Mouse (Mus musculus): Measurements from ENCODE around the gene Foxi2. TPM values are rescaled to one million over a fixed set of nuclear protein-coding genes. Genes with fewer than 3 reads are reported as not detected.

Gene Foxi2
- polyA plus RNA-seq, 1 experiment from 2014 or later: not detected

DNA sequence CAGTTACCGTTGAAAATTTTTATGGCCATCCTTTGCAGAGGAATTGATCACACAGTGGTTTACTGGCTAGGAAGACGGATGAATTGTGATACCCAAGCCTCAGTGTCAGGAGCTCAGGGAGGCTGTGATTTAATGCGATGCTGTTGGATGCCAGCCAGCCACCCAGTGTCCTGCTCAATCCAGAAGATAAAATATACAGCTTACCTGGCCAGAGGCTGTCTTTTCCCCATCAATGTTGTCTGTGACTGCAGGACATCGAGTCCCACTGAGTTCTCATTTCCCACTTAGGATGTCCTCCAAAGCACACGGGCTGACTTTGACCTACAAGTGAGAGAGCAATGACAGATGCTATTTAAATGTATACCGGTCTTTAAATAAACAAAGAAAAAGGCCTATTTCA, 13.0 kb upstream of the Foxi2 start:
- Histone ChIP-seq H3K36me3 (ENCODE audit: control insufficient read depth, insufficient read depth, low read length) (no peaks in the 10 kb centered on the region), H3K9ac (ENCODE audit: low read length) (no peak overlapping the region), H3K9me3 (replicated peaks; ENCODE audit: control insufficient read depth, low read length) (no peaks in the 10 kb centered on the region), H3K27me3 (ENCODE audit: control insufficient read depth, insufficient read depth, low read length) (no peaks in the 10 kb centered on the region), H3K4me3 (replicated peaks; ENCODE audit: low read length) (no peak overlapping the region), H3K4me2 (ENCODE audit: low read depth, low read length) (no peak overlapping the region), H3K27ac (ENCODE audit: low read length) (no peak overlapping the region), H3K4me1 (ENCODE audit: control insufficient read depth, insufficient read depth, low read length) (no peaks in the 10 kb centered on the region)
- 35% methylated on average over 6 of the region's 6 CpGs for WGBS
- no peak for ATAC-seq (ENCODE audit: insufficient read depth, low FRiP score)

DNA sequence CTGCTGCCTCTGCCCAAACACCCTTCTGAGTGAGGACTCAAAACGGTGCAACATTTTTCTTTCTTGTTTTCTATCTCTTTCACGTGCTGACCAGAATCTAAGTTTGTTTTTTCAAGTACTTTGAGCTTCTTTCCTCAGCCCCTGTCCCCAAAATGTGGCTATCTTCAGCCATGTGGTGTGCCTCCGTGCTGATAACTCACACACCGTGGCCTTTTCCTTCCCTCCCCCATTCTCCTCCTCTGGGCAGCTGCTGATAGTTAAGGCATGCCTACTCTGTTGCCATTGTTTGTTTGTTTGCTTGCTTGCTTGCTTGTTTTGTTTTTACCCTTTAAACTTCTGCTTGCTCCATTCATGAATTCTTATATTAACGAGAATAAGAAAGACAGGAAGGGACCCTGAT, 12.2 kb upstream of the Foxi2 start:
- Histone ChIP-seq H3K4me3 (replicated peaks; ENCODE audit: low read length) (no peak overlapping the region), H3K36me3 (ENCODE audit: control insufficient read depth, insufficient read depth, low read length) (no peaks in the 10 kb centered on the region), H3K9me3 (replicated peaks; ENCODE audit: control insufficient read depth, low read length) (no peaks in the 10 kb centered on the region), H3K27ac (ENCODE audit: low read length) (no peak overlapping the region), H3K9ac (ENCODE audit: low read length) (no peak overlapping the region), H3K4me2 (ENCODE audit: low read depth, low read length) (no peak overlapping the region), H3K4me1 (ENCODE audit: control insufficient read depth, insufficient read depth, low read length) (no peaks in the 10 kb centered on the region), H3K27me3 (ENCODE audit: control insufficient read depth, insufficient read depth, low read length) (peaks cover 5% of the 10 kb centered on the region; the same call in 1 of the 2 replicates)
- WGBS: 25% methylated on average over 5 of the region's 5 CpGs
- no peak for ATAC-seq (ENCODE audit: insufficient read depth, low FRiP score)

DNA sequence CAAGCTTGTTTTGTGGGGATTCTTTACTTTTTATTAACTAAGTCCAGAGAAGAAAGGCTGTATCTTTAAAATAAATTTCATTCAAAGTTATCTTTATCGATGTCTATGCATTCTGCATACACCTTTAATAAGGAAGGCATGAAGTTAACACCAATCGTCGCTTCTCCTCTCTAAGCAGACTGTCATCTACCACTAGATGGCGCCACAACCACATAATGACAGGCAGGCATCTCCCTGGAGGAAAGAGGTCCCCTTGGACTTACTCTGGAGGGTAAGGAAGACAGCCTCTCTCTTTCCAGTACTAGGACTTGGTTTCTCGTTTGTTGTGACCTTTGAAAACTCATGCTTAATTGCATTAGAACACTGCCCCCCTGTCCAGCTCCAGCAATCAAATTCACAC, 6.7 kb upstream of the Foxi2 start:
- H3K4me2 ChIP-seq (ENCODE audit: low read depth, low read length): no peak overlapping the region
- H3K36me3 ChIP-seq (ENCODE audit: control insufficient read depth, insufficient read depth, low read length): no peaks in the 10 kb centered on the region
- peaks cover 10% of the 10 kb centered on the region for H3K27me3 ChIP-seq (ENCODE audit: control insufficient read depth, insufficient read depth, low read length)
- H3K9ac ChIP-seq (ENCODE audit: low read length): no peak overlapping the region
- no peak overlapping the region for H3K27ac ChIP-seq (ENCODE audit: low read length)
- 13% methylated on average over 5 of the region's 5 CpGs for WGBS
- H3K4me1 ChIP-seq (ENCODE audit: control insufficient read depth, insufficient read depth, low read length): no peaks in the 10 kb centered on the region
- ATAC-seq (ENCODE audit: insufficient read depth, low FRiP score): no peak
- H3K4me3 ChIP-seq (replicated peaks; ENCODE audit: low read length): no peak overlapping the region
- H3K9me3 ChIP-seq (replicated peaks; ENCODE audit: control insufficient read depth, low read length): no peaks in the 10 kb centered on the region

DNA sequence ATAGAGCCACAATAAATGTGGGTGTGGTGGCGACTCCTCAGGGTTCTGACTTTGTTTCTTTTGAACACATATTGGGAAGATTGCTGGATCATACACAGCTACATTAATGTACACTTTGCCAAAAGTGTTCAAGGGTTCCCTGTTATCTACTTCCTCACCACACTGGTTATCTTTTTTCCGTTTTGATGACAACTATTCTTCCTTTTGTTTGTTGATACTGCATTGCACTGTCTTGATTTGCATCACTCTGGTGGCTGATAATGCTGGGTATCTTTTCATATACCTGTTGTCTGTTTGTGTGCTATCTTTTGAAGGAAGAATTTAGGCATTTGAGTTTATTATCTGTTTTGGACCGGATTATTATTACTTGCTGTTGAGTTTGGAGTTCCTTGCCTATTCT, 3.3 kb upstream of the Foxi2 start:
- no peaks in the 10 kb centered on the region for H3K9me3 ChIP-seq (replicated peaks; ENCODE audit: control insufficient read depth, low read length)
- H3K9ac ChIP-seq (ENCODE audit: low read length): no peak overlapping the region
- no peak overlapping the region for H3K4me3 ChIP-seq (replicated peaks; ENCODE audit: low read length)
- WGBS: 69% methylated on average over 3 of the region's 3 CpGs
- H3K27me3 ChIP-seq (ENCODE audit: control insufficient read depth, insufficient read depth, low read length): peaks cover 32% of the 10 kb centered on the region
- no peaks in the 10 kb centered on the region for H3K36me3 ChIP-seq (ENCODE audit: control insufficient read depth, insufficient read depth, low read length)
- H3K4me2 ChIP-seq (ENCODE audit: low read depth, low read length): no peak overlapping the region
- ATAC-seq (ENCODE audit: insufficient read depth, low FRiP score): no peak
- H3K4me1 ChIP-seq (ENCODE audit: control insufficient read depth, insufficient read depth, low read length): no peaks in the 10 kb centered on the region
- H3K27ac ChIP-seq (ENCODE audit: low read length): no peak overlapping the region

DNA sequence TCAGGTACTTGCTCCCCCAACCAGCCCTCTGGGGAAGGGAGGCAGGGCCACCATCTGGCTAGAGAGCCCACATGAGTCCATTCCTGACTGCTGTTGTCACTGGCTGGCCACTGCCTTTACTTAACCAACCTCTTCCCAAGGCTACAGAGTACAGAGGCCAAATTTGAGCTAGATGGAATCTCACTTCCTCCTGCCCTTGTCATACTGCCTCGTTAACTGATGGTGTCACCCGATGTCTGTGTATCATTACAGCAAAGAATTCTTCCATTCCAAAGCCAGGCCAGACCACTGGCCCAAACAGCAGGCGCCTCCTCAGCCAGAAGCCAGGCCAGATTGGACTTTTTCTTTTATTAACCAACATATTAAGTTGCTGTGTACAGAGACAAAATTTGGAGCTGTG, 1.6 kb upstream of the Foxi2 start:
- Histone ChIP-seq H3K4me3 (replicated peaks; ENCODE audit: low read length) (no peak overlapping the region), H3K27me3 (ENCODE audit: control insufficient read depth, insufficient read depth, low read length) (peaks cover 40% of the 10 kb centered on the region), H3K4me2 (ENCODE audit: low read depth, low read length) (no peak overlapping the region), H3K27ac (ENCODE audit: low read length) (no peak overlapping the region), H3K9ac (ENCODE audit: low read length) (no peak overlapping the region), H3K36me3 (ENCODE audit: control insufficient read depth, insufficient read depth, low read length) (no peaks in the 10 kb centered on the region), H3K9me3 (replicated peaks; ENCODE audit: control insufficient read depth, low read length) (no peaks in the 10 kb centered on the region), H3K4me1 (ENCODE audit: control insufficient read depth, insufficient read depth, low read length) (no peaks in the 10 kb centered on the region)
- WGBS: 69% methylated on average over 3 of the region's 3 CpGs
- no peak for ATAC-seq (ENCODE audit: insufficient read depth, low FRiP score)

DNA sequence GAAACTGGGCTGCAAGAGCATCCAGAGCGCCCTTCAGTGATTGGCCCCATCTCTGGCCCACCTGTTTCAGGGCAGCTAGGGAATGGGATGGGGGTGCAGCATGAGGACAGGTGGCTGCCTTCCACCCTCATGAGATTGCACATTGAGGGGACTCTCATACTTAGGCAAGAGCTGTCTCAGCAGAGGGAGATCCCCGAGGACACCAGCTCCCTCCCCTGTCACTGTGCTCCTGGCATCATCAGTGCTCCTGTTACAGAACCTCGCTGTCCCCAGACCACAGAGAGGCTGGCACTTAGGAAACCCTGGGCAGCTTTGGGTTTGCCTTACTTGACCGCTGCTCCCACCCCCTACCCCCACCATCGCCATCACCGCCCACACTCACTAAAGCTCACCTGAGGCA, 2.2 kb downstream of the Foxi2 start:
- no peak overlapping the region for H3K9ac ChIP-seq (ENCODE audit: low read length)
- ATAC-seq (ENCODE audit: insufficient read depth, low FRiP score): no peak
- WGBS: 59% methylated on average over 6 of the region's 6 CpGs
- no peaks in the 10 kb centered on the region for H3K4me1 ChIP-seq (ENCODE audit: control insufficient read depth, insufficient read depth, low read length)
- no peak overlapping the region for H3K27ac ChIP-seq (ENCODE audit: low read length)
- no peaks in the 10 kb centered on the region for H3K9me3 ChIP-seq (replicated peaks; ENCODE audit: control insufficient read depth, low read length)
- H3K4me3 ChIP-seq (replicated peaks; ENCODE audit: low read length): no peak overlapping the region
- no peak overlapping the region for H3K4me2 ChIP-seq (ENCODE audit: low read depth, low read length)
- peaks cover 40% of the 10 kb centered on the region for H3K27me3 ChIP-seq (ENCODE audit: control insufficient read depth, insufficient read depth, low read length)
- no peaks in the 10 kb centered on the region for H3K36me3 ChIP-seq (ENCODE audit: control insufficient read depth, insufficient read depth, low read length)

DNA sequence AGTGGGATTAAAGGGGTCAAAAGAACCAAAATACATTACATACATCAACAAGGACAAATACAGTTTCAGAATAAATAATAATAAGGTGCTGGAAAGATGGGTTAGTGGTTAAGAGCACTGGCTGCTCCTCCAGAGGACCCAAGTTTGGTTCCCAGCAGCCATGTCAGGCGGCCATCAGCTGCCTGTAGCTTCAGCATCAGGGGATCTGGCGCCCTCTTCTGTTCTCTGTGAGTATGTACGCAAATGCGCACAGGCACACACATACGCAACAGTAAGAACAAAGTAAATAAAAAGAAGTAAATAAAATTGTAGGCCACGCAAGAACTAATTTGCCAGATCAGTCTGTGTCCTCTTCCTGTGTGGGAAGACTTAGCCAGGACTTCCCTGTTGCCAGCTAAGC, 18.7 kb downstream of the Foxi2 start:
- H3K9me3 ChIP-seq (replicated peaks; ENCODE audit: control insufficient read depth, low read length): no peaks in the 10 kb centered on the region
- H3K9ac ChIP-seq (ENCODE audit: low read length): no peak overlapping the region
- WGBS: 92% methylated on average over 6 of the region's 6 CpGs
- no peak overlapping the region for H3K4me3 ChIP-seq (replicated peaks; ENCODE audit: low read length)
- H3K4me1 ChIP-seq (ENCODE audit: control insufficient read depth, insufficient read depth, low read length): no peaks in the 10 kb centered on the region
- H3K27me3 ChIP-seq (ENCODE audit: control insufficient read depth, insufficient read depth, low read length): no peaks in the 10 kb centered on the region
- H3K4me2 ChIP-seq (ENCODE audit: low read depth, low read length): no peak overlapping the region
- no peak overlapping the region for H3K27ac ChIP-seq (ENCODE audit: low read length)
- no peak for ATAC-seq (ENCODE audit: insufficient read depth, low FRiP score)
- no peaks in the 10 kb centered on the region for H3K36me3 ChIP-seq (ENCODE audit: control insufficient read depth, insufficient read depth, low read length)

DNA sequence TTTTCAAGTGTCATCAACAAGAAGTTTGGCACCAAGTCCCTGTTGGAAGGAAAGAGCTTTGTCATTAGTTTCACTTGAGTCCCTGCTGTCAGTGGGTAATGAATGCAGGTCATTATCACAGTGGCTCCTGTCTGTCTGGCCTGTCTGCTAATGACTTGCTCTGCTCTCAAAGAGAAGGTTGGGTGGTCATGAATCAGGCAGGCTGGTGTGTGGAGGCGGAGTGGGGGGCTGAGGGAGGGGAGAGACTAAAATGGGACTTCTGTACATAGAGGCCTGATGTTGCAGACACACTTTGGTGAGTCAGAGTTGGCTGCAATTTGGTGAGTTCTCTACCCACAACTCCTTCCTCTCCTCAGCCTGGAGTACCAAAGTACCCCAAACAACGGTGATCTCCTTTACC, 20.8 kb downstream of the Foxi2 start:
- Histone ChIP-seq H3K4me3 (replicated peaks; ENCODE audit: low read length) (no peak overlapping the region), H3K4me1 (ENCODE audit: control insufficient read depth, insufficient read depth, low read length) (no peaks in the 10 kb centered on the region), H3K36me3 (ENCODE audit: control insufficient read depth, insufficient read depth, low read length) (no peaks in the 10 kb centered on the region), H3K9me3 (replicated peaks; ENCODE audit: control insufficient read depth, low read length) (no peaks in the 10 kb centered on the region), H3K4me2 (ENCODE audit: low read depth, low read length) (no peak overlapping the region), H3K27ac (ENCODE audit: low read length) (no peak overlapping the region), H3K9ac (ENCODE audit: low read length) (no peak overlapping the region), H3K27me3 (ENCODE audit: control insufficient read depth, insufficient read depth, low read length) (no peaks in the 10 kb centered on the region)
- WGBS: 70% methylated on average over 2 of the region's 2 CpGs
- ATAC-seq (ENCODE audit: insufficient read depth, low FRiP score): no peak

DNA sequence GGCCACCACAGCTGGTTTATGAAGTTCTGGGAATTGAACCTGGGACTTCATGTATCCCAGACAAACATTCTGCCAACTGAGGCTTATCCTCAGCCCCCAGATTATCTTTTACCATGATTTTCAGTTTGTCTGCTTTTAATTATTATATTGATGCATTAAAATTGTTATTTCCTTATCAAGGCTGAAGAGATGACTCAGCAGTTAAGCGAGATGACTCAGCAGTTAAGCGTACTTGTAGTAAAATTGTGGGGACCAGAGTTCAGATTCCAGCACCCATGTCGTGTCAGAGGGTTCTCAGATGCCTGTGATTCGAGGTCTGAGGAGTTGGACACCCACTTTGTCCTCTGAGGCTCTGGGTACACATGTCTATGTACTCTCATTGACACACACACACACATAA, 33.8 kb downstream of the Foxi2 start:
- Histone ChIP-seq H3K27me3 (ENCODE audit: control insufficient read depth, insufficient read depth, low read length) (no peaks in the 10 kb centered on the region), H3K27ac (ENCODE audit: low read length) (no peak overlapping the region), H3K4me2 (ENCODE audit: low read depth, low read length) (no peak overlapping the region), H3K36me3 (ENCODE audit: control insufficient read depth, insufficient read depth, low read length) (no peaks in the 10 kb centered on the region), H3K9me3 (replicated peaks; ENCODE audit: control insufficient read depth, low read length) (no peaks in the 10 kb centered on the region), H3K4me1 (ENCODE audit: control insufficient read depth, insufficient read depth, low read length) (no peaks in the 10 kb centered on the region), H3K9ac (ENCODE audit: low read length) (no peak overlapping the region), H3K4me3 (replicated peaks; ENCODE audit: low read length) (no peak overlapping the region)
- ATAC-seq (ENCODE audit: insufficient read depth, low FRiP score): no peak
- WGBS: 75% methylated on average over 4 of the region's 4 CpGs

DNA sequence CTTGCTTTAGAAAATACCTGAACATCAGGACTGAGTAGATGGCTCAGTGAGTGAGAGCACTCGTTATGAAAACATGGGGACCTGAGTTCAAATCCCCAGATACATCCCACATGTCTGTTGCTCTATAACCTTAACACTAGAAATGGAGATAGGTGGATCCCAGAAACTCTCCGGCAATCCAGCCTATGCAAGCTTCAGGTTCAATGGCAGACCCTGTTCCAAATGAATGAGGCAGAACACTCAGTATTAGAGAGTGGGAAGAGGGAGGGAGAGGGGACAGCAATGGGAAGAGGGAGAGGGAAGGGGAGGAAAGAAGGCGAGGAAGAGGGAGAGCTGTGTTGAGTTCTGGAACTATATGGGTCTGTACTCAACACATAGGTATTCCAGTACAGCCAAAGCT, 41.2 kb downstream of the Foxi2 start:
- ATAC-seq (ENCODE audit: insufficient read depth, low FRiP score): no peak
- WGBS: 85% methylated on average over 3 of the region's 3 CpGs
- no peak overlapping the region for H3K4me2 ChIP-seq (ENCODE audit: low read depth, low read length)
- no peaks in the 10 kb centered on the region for H3K27me3 ChIP-seq (ENCODE audit: control insufficient read depth, insufficient read depth, low read length)
- no peaks in the 10 kb centered on the region for H3K9me3 ChIP-seq (replicated peaks; ENCODE audit: control insufficient read depth, low read length)
- H3K4me1 ChIP-seq (ENCODE audit: control insufficient read depth, insufficient read depth, low read length): no peaks in the 10 kb centered on the region
- H3K27ac ChIP-seq (ENCODE audit: low read length): no peak overlapping the region
- no peaks in the 10 kb centered on the region for H3K36me3 ChIP-seq (ENCODE audit: control insufficient read depth, insufficient read depth, low read length)
- H3K4me3 ChIP-seq (replicated peaks; ENCODE audit: low read length): no peak overlapping the region
- no peak overlapping the region for H3K9ac ChIP-seq (ENCODE audit: low read length)
